Mouse (Mus musculus) regulatory T cell (primary cell): Measurements from ENCODE around the gene Axl.
"Not testable (repeated sequence)": the region's sequence is repeated elsewhere in the genome, so short reads cannot be mapped to it uniquely, and the experiment has no call there.

Experiments
- in situ Hi-C: fragments of 300-600 bp; cut with MboI, MseI; formaldehyde crosslinking; loops from one replicate; pipeline ENCODE4 v1.15.1; 2025; ENCODE audit warnings: high pct_unique_total_duplicates

Gene Axl

GRCm38 (mm10) chr7:25754738-25755467 is 33.6 kb downstream of the Axl start, which contains the start of gene Hnrnpul1:
Hnrnpul1 (minus strand) TSS chr7:25754757.
- in situ Hi-C loops: loop anchor here (5.0 to 25.0 kb wide), 2 partner anchors 52 to 1668 kb away; partner anchors contain the start of gene Zfp180

GRCm38 (mm10) chr7:25754439-25754737 is 34.1 kb downstream of the Axl start:
- in situ Hi-C loops: loop anchor here (25.0 kb wide), 1 partner anchor 1667 kb away; the partner anchor contains the start of gene Zfp180

- in situ Hi-C loops: loop anchor here (25.0 kb wide), 1 partner anchor 1667 kb away; the partner anchor contains the start of gene Zfp180
Measured at GRCm38 (mm10) chr7:25753643-25754438, 34.7 kb downstream of the Axl start.

GRCm38 (mm10) chr7:25753076-25753475 is 35.4 kb downstream of the Axl start:
- in situ Hi-C loops: loop anchor here (25.0 kb wide), 1 partner anchor 1666 kb away; the partner anchor contains the start of gene Zfp180

- in situ Hi-C loops: no loop called here
Measured at GRCm38 (mm10) chr7:25746844-25747243, 41.7 kb downstream of the Axl start.

GRCm38 (mm10) chr7:25738277-25738676 is 50.2 kb downstream of the Axl start:
- in situ Hi-C loops: no loop called here

GRCm38 (mm10) chr7:25736920-25737319 is 51.6 kb downstream of the Axl start:
- in situ Hi-C loops: no loop called here

- in situ Hi-C loops: no loop called here
Measured at GRCm38 (mm10) chr7:25734991-25735390, 53.5 kb downstream of the Axl start.

GRCm38 (mm10) chr7:25731294-25732055 is 57.0 kb downstream of the Axl start:
- in situ Hi-C loops: no loop called here

- in situ Hi-C loops: no loop called here
Measured at GRCm38 (mm10) chr7:25729862-25730261, 58.6 kb downstream of the Axl start.

GRCm38 (mm10) chr7:25729396-25729795 is 59.1 kb downstream of the Axl start:
- in situ Hi-C loops: no loop called here

- in situ Hi-C loops: no loop called here
Measured at GRCm38 (mm10) chr7:25727800-25728199, 60.7 kb downstream of the Axl start.

GRCm38 (mm10) chr7:25725886-25726285 is 62.6 kb downstream of the Axl start:
- in situ Hi-C loops: no loop called here

- in situ Hi-C loops: not testable (repeated sequence)
Measured at GRCm38 (mm10) chr7:25721776-25722175, 66.7 kb downstream of the Axl start.

- in situ Hi-C loops: no loop called here
Measured at GRCm38 (mm10) chr7:25720760-25721159, 67.7 kb downstream of the Axl start.

GRCm38 (mm10) chr7:25719761-25720610 is 68.5 kb downstream of the Axl start:
- in situ Hi-C loops: no loop called here

- in situ Hi-C loops: no loop called here
Measured at GRCm38 (mm10) chr7:25718788-25719417, 69.6 kb downstream of the Axl start, which contains the start of gene Ccdc97. Ccdc97 (minus strand) TSS chr7:25719088.

GRCm38 (mm10) chr7:25717478-25717877 is 71.0 kb downstream of the Axl start:
- in situ Hi-C loops: no loop called here

GRCm38 (mm10) chr7:25715731-25716271 is 72.7 kb downstream of the Axl start:
- in situ Hi-C loops: no loop called here

GRCm38 (mm10) chr7:25714581-25714980 is 73.9 kb downstream of the Axl start:
- in situ Hi-C loops: no loop called here
